Mouse (Mus musculus) frontal cortex, adult 2 months (tissue): ENCODE results near the gene Cdk5r1. TPM values are rescaled to one million over a fixed set of nuclear protein-coding genes. Genes with fewer than 3 reads are reported as not detected.
"Not testable (repeated sequence)": the region's sequence is repeated elsewhere in the genome, so short reads cannot be mapped to it uniquely, and the experiment has no call there.

Source experiments
- DNase-seq, 2 experiments: peaks; one replicate each; pipeline ENCODE4 v3.0.0; 2022; ENCODE audit warnings: low spot score in 1 of 2; ENCODE audit errors: extremely low spot score in 1 of 2
- polyA plus RNA-seq: library from polyadenylated mRNA; depleted of rRNA; stranded (reverse); fragments of >200 nt; gene quantifications from 2 replicates; pipeline ENCODE4 v1.2.3, GENCODE M21; 2012; rRNA removed

Gene Cdk5r1
- polyA plus RNA-seq = 242 and 258 TPM in 2 replicates

DNA sequence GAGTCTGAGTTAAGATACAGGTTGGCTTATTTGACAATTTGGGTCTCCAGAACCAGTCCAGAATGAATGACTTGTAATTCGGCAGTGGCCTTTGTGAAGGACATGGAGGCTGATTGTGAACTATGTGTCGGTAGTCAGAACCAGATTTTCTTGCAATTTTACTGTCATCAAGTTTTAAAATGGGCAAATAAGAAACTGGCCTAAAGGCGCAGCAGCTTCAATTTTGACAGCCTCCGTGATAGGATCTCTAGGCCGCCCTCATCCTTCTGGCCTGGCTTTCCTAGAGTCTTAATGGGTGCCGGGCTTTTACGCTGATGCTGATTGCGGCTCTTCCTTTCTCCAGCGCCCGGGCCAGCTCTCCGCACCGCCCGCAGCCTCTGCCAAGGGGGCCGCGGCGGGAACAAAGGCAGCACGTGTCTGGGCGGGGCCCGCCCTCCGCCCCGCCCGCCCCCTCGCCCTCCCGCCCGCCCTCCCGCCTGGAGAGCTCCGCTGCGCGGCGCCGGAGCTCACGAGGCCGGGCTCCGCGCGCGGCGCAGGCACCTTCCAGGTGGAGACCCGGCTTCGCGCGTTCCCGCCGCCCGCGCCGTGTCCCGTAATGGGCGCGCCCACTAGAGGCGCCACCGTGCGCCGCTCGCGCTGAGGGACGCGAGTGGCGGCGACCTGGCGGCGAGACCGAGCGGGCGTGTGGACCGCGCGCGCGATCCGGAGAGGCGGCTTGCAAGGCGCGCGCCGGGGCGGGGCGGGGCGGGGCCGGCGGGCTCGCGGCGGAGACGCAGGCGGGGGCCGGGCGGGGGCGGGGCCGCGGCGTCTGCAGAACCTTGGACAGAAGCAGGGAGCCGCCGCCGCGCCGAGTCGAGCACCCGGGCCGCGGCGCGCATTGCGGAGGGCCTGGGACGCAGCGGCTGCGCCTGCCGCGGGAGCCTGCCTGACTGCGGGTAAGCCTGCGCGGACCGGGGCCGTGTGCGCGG, at the start of gene Cdk5r1:
Gene Cdk5r1 (plus strand): TSS at position 802 of the 968 bp plus-strand sequence.
- DNase-seq = peak in 1 of 2 experiments; percentile 91

DNA sequence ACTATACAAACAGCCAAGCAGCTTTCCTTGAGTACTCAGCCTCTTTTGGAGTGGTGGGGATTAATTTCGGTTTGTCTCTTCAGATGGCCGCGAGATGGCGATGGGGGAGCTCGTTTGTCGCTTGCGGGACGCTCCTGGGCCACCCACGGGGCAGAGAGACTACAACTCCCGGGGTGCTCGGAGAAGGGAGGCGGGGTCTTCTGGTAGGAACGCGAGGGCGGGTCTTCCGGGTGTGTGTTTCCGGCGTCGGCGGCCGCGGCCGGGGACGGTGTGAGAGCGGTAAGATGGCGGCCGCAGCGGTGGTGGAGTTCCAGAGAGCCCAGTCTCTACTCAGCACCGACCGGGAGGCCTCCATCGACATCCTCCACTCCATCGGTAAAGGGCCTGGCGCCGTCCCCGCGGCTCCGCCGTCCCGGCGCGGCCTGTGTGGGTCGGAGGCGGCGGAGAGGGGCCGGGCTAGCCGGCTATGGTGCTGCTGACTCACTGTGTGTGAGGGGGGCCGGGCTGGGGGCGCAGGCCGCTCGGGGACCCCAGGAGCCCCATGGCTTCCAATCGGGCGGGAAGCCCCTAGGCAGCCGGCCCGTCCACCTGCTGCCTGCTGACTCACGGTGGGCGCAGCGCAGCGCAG, 48.3 kb upstream of the Cdk5r1 start, which contains the start of gene Psmd11:
Gene Psmd11 (plus strand): TSS at position 235 of the 628 bp plus-strand sequence.
- peak; percentile 94 to 98 for DNase-seq

DNA sequence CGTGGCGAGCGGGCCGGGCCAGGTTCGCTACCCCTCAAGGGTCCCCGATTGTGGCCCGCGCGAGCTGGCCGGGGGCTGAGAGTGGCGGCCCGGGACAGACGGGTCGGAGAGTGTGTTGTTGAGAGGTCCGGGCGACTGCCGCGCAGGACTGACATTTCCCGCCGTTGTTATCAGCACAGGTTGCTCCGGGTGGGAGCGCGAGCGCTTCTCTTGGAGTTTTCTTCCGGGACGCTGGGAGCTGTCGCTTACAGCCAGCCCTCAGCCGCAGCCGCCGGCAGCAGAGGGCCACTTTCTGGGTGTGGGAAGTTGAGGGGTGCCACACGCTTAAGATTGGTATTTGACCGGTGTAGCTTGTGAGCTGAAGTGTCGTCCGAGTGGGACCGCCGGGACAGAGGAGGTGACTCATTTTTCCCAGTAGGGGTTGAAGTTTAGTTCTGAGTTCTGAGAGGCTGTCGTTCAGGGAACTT, 47.8 kb upstream of the Cdk5r1 start:
- DNase-seq = peak in 1 of 2 experiments; percentile 36

DNA sequence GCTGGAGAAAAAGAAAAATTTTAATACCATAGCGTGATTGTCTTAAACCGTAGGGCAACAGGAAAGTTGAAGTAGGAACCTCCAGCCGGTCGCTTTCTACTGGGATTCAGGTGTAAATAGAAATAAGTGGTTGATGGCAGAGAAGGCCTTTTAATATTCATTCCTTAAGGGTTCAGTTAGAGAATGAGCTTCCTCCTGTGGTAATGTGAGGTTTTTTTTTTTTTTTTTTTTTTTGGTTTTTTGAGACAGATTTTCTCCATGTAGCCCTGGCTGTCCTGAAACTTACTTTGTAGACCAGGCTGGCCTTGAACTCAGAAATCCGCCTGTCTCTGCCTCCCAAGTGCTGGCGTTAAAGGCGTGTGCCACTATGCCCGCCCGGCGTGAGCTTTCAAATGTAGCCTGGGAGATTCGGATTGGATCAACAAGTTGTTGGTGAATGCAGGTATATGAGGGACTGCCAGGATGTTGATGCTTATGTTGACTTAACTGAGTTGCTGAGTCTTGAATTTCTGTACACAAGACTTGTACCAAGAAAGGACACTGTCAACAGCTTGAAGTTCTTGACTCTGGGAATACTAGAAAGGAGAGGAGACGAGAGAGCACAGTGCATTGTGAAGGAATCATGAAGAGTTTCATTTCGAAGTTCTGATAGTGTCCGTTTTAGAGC, 47.2 kb upstream of the Cdk5r1 start:
- no peak for DNase-seq

- no peak for DNase-seq
These were observed 46.4 kb upstream of the Cdk5r1 start for GRCm38 (mm10) chr11:80430366-80430910.

GRCm38 (mm10) chr11:80446916-80447315, 29.9 kb upstream of the Cdk5r1 start:
- DNase-seq = no peak

- no peak for DNase-seq
These were observed 27.0 kb upstream of the Cdk5r1 start for GRCm38 (mm10) chr11:80449859-80450258.

GRCm38 (mm10) chr11:80452242-80452641, 24.6 kb upstream of the Cdk5r1 start:
- no peak for DNase-seq

DNA sequence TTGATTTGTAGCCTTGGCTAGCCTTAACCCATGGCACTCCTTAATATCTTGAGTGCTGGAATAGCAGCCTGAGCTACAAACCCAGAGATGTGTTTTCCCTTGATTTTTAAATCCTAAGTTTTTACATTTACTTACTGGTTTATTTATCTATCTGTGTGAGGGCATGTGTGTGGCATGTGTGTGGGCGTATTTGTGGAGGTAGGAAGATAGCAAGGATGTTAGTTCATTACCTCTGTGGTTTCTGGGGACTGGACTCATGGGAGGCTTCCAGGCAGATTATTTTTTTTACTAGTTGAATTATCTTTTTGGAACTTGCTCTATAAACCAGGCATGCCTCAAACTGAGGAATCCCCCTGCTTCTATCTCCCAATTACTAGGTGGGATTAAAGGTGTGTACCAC, 23.6 kb upstream of the Cdk5r1 start:
- no peak for DNase-seq

GRCm38 (mm10) chr11:80463605-80464130, 13.2 kb upstream of the Cdk5r1 start:
- not testable (repeated sequence) for DNase-seq

- DNase-seq = no peak
These were observed 4.8 kb upstream of the Cdk5r1 start for GRCm38 (mm10) chr11:80471836-80472605.

DNA sequence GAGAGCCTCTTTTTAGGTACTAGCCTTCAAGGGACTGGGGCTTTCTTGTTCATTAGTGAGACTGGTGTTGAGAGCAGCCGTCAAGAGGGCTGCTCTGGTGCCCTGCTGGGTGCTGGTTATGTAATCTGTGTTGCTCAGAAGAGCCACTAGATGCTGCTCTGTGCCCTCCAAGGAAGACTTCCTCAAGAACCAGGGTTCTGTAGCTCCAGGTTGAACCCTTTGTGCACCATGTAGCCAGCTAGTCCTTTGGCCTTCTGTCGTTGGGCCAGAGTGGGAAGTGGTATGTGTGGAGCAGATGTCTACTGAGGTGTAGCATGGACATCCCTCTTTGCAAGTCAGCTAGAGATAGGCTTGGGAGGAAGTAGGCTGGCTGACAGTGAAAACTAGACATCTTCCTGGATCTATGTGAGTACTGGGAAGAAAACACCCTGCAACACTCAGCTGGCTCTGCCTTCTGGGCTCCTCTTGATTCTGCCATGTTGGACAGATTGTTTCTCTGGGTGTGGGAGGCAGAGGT, 2.6 kb upstream of the Cdk5r1 start:
- DNase-seq = no peak

- DNase-seq = no peak
These were observed 2.0 kb upstream of the Cdk5r1 start for GRCm38 (mm10) chr11:80474846-80475245.

- DNase-seq = no peak
These were observed 1.3 kb upstream of the Cdk5r1 start for GRCm38 (mm10) chr11:80475544-80475943.

- DNase-seq = no peak
These were observed 747 bp downstream of the Cdk5r1 start for GRCm38 (mm10) chr11:80477341-80478199.

DNA sequence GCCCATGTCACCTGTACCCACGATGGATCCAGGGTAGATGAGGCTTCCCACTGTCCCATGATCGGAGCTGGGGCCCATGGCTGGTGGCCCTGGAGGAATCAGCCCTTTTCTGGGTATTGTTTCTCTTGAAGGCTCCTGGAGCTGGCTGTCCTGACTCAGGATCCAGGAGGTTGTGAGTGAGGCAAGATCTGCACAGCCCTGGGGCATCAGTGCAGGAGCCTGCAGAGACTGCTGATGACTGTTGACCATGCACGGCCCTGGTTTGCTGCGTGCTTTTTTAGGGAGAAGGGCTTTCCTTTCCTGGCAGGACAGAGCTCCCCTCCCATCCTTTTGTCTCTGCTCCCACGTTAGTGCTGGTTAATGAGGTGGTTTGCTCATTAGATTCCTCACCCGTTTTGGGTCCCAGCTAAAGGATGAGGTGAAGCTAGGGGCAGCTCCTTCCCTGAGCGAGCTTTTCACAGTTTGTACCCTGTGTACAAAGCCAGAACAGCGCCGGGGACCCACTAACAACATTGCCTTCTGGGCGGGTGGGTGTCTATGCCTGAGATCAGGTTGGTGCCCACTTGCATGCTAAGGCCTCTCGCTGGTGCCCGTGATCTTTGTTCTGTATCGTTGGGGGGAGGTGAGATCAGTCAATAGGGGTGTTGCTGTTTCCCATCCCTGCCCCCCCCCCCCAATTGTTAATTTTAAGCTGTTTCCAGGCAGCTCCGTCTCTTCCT, 2.0 kb downstream of the Cdk5r1 start:
- DNase-seq = no peak

GRCm38 (mm10) chr11:80479425-80479824, 2.6 kb downstream of the Cdk5r1 start:
- DNase-seq = no peak
